Mouse (Mus musculus) stomach, embryonic 14.5 days (tissue): ENCODE measurements around the gene Nenf. TPM values are rescaled to one million over a fixed set of nuclear protein-coding genes. Genes with fewer than 3 reads are reported as not detected.

ENCODE experiments used
- ATAC-seq: fragments of 200-750 bp; cut with Nextera tagmentation; 2 replicates; pipeline ENCODE4 v1.8.0; 2017; ENCODE audit warnings: low read depth, moderate TSS enrichment; ENCODE audit not compliant: insufficient number of reproducible peaks, insufficient read depth, low FRiP score
- H3K27ac ChIP-seq: fragments of 300-500 bp; sonication (generic); 2 replicates; pipeline ENCODE4 v1.5.1; 2014; ENCODE audit warnings: mild to moderate bottlenecking, low read length, moderate library complexity, mixed read lengths
- H3K27me3 ChIP-seq: fragments of 300-500 bp; sonication (generic); 2 replicates; pipeline ENCODE4 v1.6.1; 2014; ENCODE audit warnings: low read length, control low read depth, mixed read lengths; ENCODE audit not compliant: control insufficient read depth, insufficient read depth
- H3K36me3 ChIP-seq: fragments of 300-500 bp; sonication (generic); 2 replicates; pipeline ENCODE4 v1.6.1; 2014; ENCODE audit warnings: mild to moderate bottlenecking, control low read depth, low read length, moderate library complexity, mixed read lengths; ENCODE audit not compliant: control insufficient read depth, insufficient read depth
- H3K4me1 ChIP-seq: fragments of 300-500 bp; sonication (generic); 2 replicates; pipeline ENCODE4 v1.6.1; 2014; ENCODE audit warnings: low read length, control low read depth, mixed read lengths; ENCODE audit not compliant: control insufficient read depth, insufficient read depth
- H3K4me2 ChIP-seq: fragments of 300-500 bp; sonication (generic); replicated peaks from 2 replicates; pipeline ENCODE4 v1.6.1; 2014; ENCODE audit warnings: low read depth, low read length, control low read depth
- H3K4me3 ChIP-seq: fragments of 300-500 bp; sonication (generic); 2 replicates; pipeline ENCODE4 v1.5.1; 2014; ENCODE audit warnings: low read depth, low read length, control low read depth
- H3K9ac ChIP-seq: fragments of 300-500 bp; sonication (generic); replicated peaks from 2 replicates; pipeline ENCODE4 v1.6.1; 2014; ENCODE audit warnings: low read depth, mild to moderate bottlenecking, control low read depth, low read length, moderate library complexity, mixed read lengths
- H3K9me3 ChIP-seq: fragments of 300-500 bp; sonication (generic); 2 replicates; pipeline ENCODE4 v1.6.1; 2016; ENCODE audit warnings: low read depth, low read length, control low read depth; ENCODE audit not compliant: control insufficient read depth
- WGBS: fragments of 180-500 bp; shearing (Covaris S2); extraction: QIAGEN DNeasy Blood & Tissue Kit; methylation state at CpG from one replicate; pipeline ENCODE4 v1.1.7; 2014; 5-methylcytosine and 5-hydroxymethylcytosine counted together
- polyA plus RNA-seq: library from polyadenylated mRNA; unstranded; fragments of >200 nt; fragmentation: Nextera tagmentation; extraction: Ambion mirVana; gene quantifications from 2 replicates; pipeline ENCODE4 v1.2.1, GENCODE M21; 2014

The Nenf gene
- polyA plus RNA-seq, 1 experiment from 2014 or later, result 154 TPM

- no peak overlapping the region for H3K9ac ChIP-seq
- WGBS, result 82% methylated on average over 3 of the region's 3 CpGs
- H3K4me1 ChIP-seq, result no peaks in the 10 kb centered on the region
- 0 out of 2 replicates have a peak, but pooled peaks cover 4% of the 10 kb centered on the region for H3K36me3 ChIP-seq
- H3K9me3 ChIP-seq, result no peaks in the 10 kb centered on the region
- H3K4me3 ChIP-seq, result no peak overlapping the region
- ATAC-seq, result no peak
- H3K27ac ChIP-seq, result no peak overlapping the region
- H3K4me2 ChIP-seq, result no peak overlapping the region
- no peaks in the 10 kb centered on the region for H3K27me3 ChIP-seq
These were observed 14.3 kb downstream of the Nenf start for GRCm38 (mm10) chr1:191303736-191304135.

GRCm38 (mm10) chr1:191301903-191302302 is 16.1 kb downstream of the Nenf start:
- H3K4me2 ChIP-seq, result no peak overlapping the region
- no peaks in the 10 kb centered on the region for H3K27me3 ChIP-seq
- no peak overlapping the region for H3K9ac ChIP-seq
- no peaks in the 10 kb centered on the region for H3K4me1 ChIP-seq
- no peak overlapping the region for H3K27ac ChIP-seq
- no peak overlapping the region for H3K4me3 ChIP-seq
- no peaks in the 10 kb centered on the region for H3K9me3 ChIP-seq
- ATAC-seq, result no peak
- H3K36me3 ChIP-seq, result no peaks in the 10 kb centered on the region
- WGBS, result 30% methylated on average over 4 of the region's 4 CpGs

GRCm38 (mm10) chr1:191299215-191299942 is 18.6 kb downstream of the Nenf start:
- Histone ChIP-seq H3K27me3 (no peaks in the 10 kb centered on the region), H3K4me3 (no peak overlapping the region), H3K9me3 (no peaks in the 10 kb centered on the region), H3K9ac (no peak overlapping the region), H3K4me1 (no peaks in the 10 kb centered on the region), H3K27ac (no peak overlapping the region), H3K36me3 (no peaks in the 10 kb centered on the region), H3K4me2 (no peak overlapping the region)
- no peak for ATAC-seq
- WGBS, result 49% methylated on average over 11 of the region's 11 CpGs

GRCm38 (mm10) chr1:191298304-191298703 is 19.7 kb downstream of the Nenf start:
- no peak for ATAC-seq
- Histone ChIP-seq H3K27me3 (no peaks in the 10 kb centered on the region), H3K4me2 (no peak overlapping the region), H3K4me3 (no peak overlapping the region), H3K36me3 (no peaks in the 10 kb centered on the region), H3K4me1 (no peaks in the 10 kb centered on the region), H3K9ac (no peak overlapping the region), H3K9me3 (no peaks in the 10 kb centered on the region), H3K27ac (no peak overlapping the region)
- 86% methylated on average over 4 of the region's 4 CpGs for WGBS

GRCm38 (mm10) chr1:191296445-191296844 is 21.5 kb downstream of the Nenf start:
- H3K27ac ChIP-seq, result no peak overlapping the region
- no peaks in the 10 kb centered on the region for H3K27me3 ChIP-seq
- H3K9me3 ChIP-seq, result no peaks in the 10 kb centered on the region
- no peak for ATAC-seq
- 52% methylated on average over 5 of the region's 5 CpGs for WGBS
- H3K4me2 ChIP-seq, result no peak overlapping the region
- H3K9ac ChIP-seq, result no peak overlapping the region
- H3K4me1 ChIP-seq, result no peaks in the 10 kb centered on the region
- no peak overlapping the region for H3K4me3 ChIP-seq
- H3K36me3 ChIP-seq, result no peaks in the 10 kb centered on the region

GRCm38 (mm10) chr1:191295784-191296183 is 22.2 kb downstream of the Nenf start:
- no peaks in the 10 kb centered on the region for H3K27me3 ChIP-seq
- H3K4me3 ChIP-seq, result no peak overlapping the region
- WGBS, result 17% methylated on average over 3 of the region's 3 CpGs
- H3K4me2 ChIP-seq, result no peak overlapping the region
- H3K27ac ChIP-seq, result no peak overlapping the region
- H3K9ac ChIP-seq, result no peak overlapping the region
- no peaks in the 10 kb centered on the region for H3K4me1 ChIP-seq
- ATAC-seq, result no peak
- H3K9me3 ChIP-seq, result no peaks in the 10 kb centered on the region
- H3K36me3 ChIP-seq, result no peaks in the 10 kb centered on the region

- Histone ChIP-seq H3K4me3 (no peak overlapping the region), H3K27me3 (no peaks in the 10 kb centered on the region), H3K4me1 (no peaks in the 10 kb centered on the region), H3K36me3 (no peaks in the 10 kb centered on the region), H3K27ac (peak overlapping the region; percentile 39; the same call in 1 of the 2 replicates), H3K4me2 (no peak overlapping the region), H3K9ac (no peak overlapping the region), H3K9me3 (no peaks in the 10 kb centered on the region)
- WGBS, result 36% methylated on average over 9 of the region's 9 CpGs
- no peak for ATAC-seq
These were observed 23.8 kb downstream of the Nenf start for GRCm38 (mm10) chr1:191293996-191294795.

GRCm38 (mm10) chr1:191293051-191293450 is 24.9 kb downstream of the Nenf start:
- no peaks in the 10 kb centered on the region for H3K9me3 ChIP-seq
- no peak overlapping the region for H3K9ac ChIP-seq
- 83% methylated on average over 2 of the region's 2 CpGs for WGBS
- H3K4me2 ChIP-seq, result no peak overlapping the region
- ATAC-seq, result no peak
- no peaks in the 10 kb centered on the region for H3K36me3 ChIP-seq
- H3K4me1 ChIP-seq, result no peaks in the 10 kb centered on the region
- H3K27me3 ChIP-seq, result no peaks in the 10 kb centered on the region
- H3K27ac ChIP-seq, result no peak overlapping the region
- H3K4me3 ChIP-seq, result no peak overlapping the region
